Mouse (Mus musculus): ENCODE data around the gene Itsn2. TPM values are rescaled to one million over a fixed set of nuclear protein-coding genes. Genes with fewer than 3 reads are reported as not detected.

Itsn2 gene
- polyA plus RNA-seq, 1 experiment from 2014 or later, result 26.1 TPM

DNA sequence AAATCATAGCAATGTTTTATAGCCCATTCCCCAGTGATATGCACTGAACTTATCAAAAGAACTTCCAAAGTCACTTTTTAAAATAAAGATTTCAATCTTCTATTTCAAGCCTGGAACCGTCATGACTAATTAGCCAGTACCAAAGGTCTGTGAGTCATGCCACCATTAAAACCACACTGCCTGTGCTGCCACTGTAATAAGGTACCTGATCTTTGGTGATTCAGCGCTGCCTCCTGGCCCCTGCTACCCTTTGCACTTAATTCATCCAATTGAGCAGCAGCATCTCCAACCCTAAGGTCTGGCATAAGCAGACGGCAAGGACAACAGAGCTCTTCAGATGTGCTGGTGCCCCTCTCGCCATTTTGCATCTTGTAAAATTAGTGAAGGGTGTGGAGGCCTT is 18.4 kb upstream of the Itsn2 start:
- TF ChIP-seq CTCF (IDR thresholded peaks at IDR 0.05; ENCODE audit: low read depth), result no peak
- Histone ChIP-seq H3K27ac (ENCODE audit: low read depth, low read length) (no peak overlapping the region), H3K9ac (ENCODE audit: low read depth, low read length) (no peak overlapping the region), H3K4me3 (ENCODE audit: low read depth, low read length) (no peak overlapping the region), H3K9me3 (ENCODE audit: control insufficient read depth) (no peaks in the 10 kb centered on the region), H3K4me1 (replicated peaks; ENCODE audit: control insufficient read depth, insufficient read depth, low read length) (no peaks in the 10 kb centered on the region), H3K27me3 (replicated peaks; ENCODE audit: control insufficient read depth, insufficient read depth, low read length) (no peaks in the 10 kb centered on the region), H3K4me2 (replicated peaks; ENCODE audit: low read depth) (no peak overlapping the region), H3K36me3 (ENCODE audit: control insufficient read depth, insufficient read depth) (no peaks in the 10 kb centered on the region)
- ATAC-seq, result 0 out of 2 replicates have a peak, but pooled peaks have one; percentile 41
- 62% methylated on average over 4 of the region's 4 CpGs for WGBS

DNA sequence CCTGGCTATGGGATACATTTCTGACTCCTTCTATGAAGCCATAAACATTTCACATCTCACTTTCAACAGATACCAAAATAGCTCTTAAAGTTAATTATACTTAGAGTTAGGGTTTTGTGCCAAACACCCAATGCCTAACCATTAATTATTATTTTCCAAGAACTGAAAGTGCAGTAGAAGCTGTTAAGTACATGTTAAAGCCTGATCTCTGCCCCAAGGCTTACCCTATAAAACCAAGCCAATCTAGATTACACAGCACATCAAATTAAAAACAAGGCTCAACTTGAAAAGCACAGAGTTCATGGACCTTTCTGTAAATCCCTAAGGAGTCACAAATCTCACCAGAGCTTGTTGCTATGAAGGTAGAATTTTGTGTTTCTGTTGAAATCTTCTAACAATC is 10.1 kb upstream of the Itsn2 start:
- H3K27me3 ChIP-seq (replicated peaks; ENCODE audit: control insufficient read depth, insufficient read depth, low read length), result no peaks in the 10 kb centered on the region
- no peaks in the 10 kb centered on the region for H3K9me3 ChIP-seq (ENCODE audit: control insufficient read depth)
- no peak overlapping the region for H3K4me2 ChIP-seq (replicated peaks; ENCODE audit: low read depth)
- no peak for TF ChIP-seq CTCF (IDR thresholded peaks at IDR 0.05; ENCODE audit: low read depth)
- H3K4me3 ChIP-seq (ENCODE audit: low read depth, low read length), result no peak overlapping the region
- no peak overlapping the region for H3K27ac ChIP-seq (ENCODE audit: low read depth, low read length)
- no peaks in the 10 kb centered on the region for H3K36me3 ChIP-seq (ENCODE audit: control insufficient read depth, insufficient read depth)
- no peak overlapping the region for H3K9ac ChIP-seq (ENCODE audit: low read depth, low read length)
- no peak for ATAC-seq
- H3K4me1 ChIP-seq (replicated peaks; ENCODE audit: control insufficient read depth, insufficient read depth, low read length), result no peaks in the 10 kb centered on the region

GRCm38 (mm10) chr12:4587846-4588245 is 4.6 kb upstream of the Itsn2 start:
- Histone ChIP-seq H3K27ac (ENCODE audit: low read depth, low read length) (no peak overlapping the region), H3K9me3 (ENCODE audit: control insufficient read depth) (no peaks in the 10 kb centered on the region), H3K4me1 (replicated peaks; ENCODE audit: control insufficient read depth, insufficient read depth, low read length) (no peaks in the 10 kb centered on the region), H3K36me3 (ENCODE audit: control insufficient read depth, insufficient read depth) (no peaks in the 10 kb centered on the region), H3K27me3 (replicated peaks; ENCODE audit: control insufficient read depth, insufficient read depth, low read length) (no peaks in the 10 kb centered on the region), H3K9ac (ENCODE audit: low read depth, low read length) (no peak overlapping the region), H3K4me2 (replicated peaks; ENCODE audit: low read depth) (no peak overlapping the region), H3K4me3 (ENCODE audit: low read depth, low read length) (no peak overlapping the region)
- no peak for ATAC-seq
- WGBS, result 79% methylated on average over 2 of the region's 2 CpGs
- no peak for TF ChIP-seq CTCF (IDR thresholded peaks at IDR 0.05; ENCODE audit: low read depth)

GRCm38 (mm10) chr12:4588603-4589002 is 3.8 kb upstream of the Itsn2 start:
- peak; percentile 29 for ATAC-seq
- Histone ChIP-seq H3K9ac (ENCODE audit: low read depth, low read length) (no peak overlapping the region), H3K27ac (ENCODE audit: low read depth, low read length) (no peak overlapping the region), H3K36me3 (ENCODE audit: control insufficient read depth, insufficient read depth) (no peaks in the 10 kb centered on the region), H3K4me2 (replicated peaks; ENCODE audit: low read depth) (no peak overlapping the region), H3K4me1 (replicated peaks; ENCODE audit: control insufficient read depth, insufficient read depth, low read length) (no peaks in the 10 kb centered on the region), H3K4me3 (ENCODE audit: low read depth, low read length) (no peak overlapping the region), H3K9me3 (ENCODE audit: control insufficient read depth) (no peaks in the 10 kb centered on the region), H3K27me3 (replicated peaks; ENCODE audit: control insufficient read depth, insufficient read depth, low read length) (no peaks in the 10 kb centered on the region)
- WGBS, result 49% methylated on average over 3 of the region's 3 CpGs
- no peak for TF ChIP-seq CTCF (IDR thresholded peaks at IDR 0.05; ENCODE audit: low read depth)

DNA sequence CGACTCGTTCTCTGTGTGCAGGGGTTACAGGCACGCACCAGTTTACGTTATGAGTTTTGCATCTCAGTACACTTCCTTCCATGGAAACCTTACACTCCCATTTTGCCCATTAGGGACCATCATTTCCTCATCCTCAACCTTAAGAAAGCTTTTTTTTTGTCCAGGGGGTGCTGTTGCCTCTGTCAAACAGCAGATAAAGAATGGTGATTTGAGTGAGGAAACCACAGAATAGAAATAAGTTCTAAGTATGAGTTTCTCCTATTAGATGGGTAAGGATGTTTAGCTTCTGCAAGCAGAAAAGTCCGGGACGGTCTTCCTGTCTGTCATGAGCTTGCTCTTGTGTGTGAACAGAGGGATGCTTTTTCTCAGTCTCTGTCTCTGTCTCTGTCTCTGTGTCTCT is 413 bp upstream of the Itsn2 start:
- H3K36me3 ChIP-seq (ENCODE audit: control insufficient read depth, insufficient read depth), result no peaks in the 10 kb centered on the region
- no peaks in the 10 kb centered on the region for H3K4me1 ChIP-seq (replicated peaks; ENCODE audit: control insufficient read depth, insufficient read depth, low read length)
- peak overlapping the region; percentile 97 for H3K4me3 ChIP-seq (ENCODE audit: low read depth, low read length)
- no peaks in the 10 kb centered on the region for H3K9me3 ChIP-seq (ENCODE audit: control insufficient read depth)
- 51% methylated on average over 6 of the region's 6 CpGs for WGBS
- ATAC-seq, result no peak
- no peak overlapping the region for H3K27ac ChIP-seq (ENCODE audit: low read depth, low read length)
- H3K4me2 ChIP-seq (replicated peaks; ENCODE audit: low read depth), result peak overlapping the region; percentile 91
- no peak overlapping the region for H3K9ac ChIP-seq (ENCODE audit: low read depth, low read length)
- no peaks in the 10 kb centered on the region for H3K27me3 ChIP-seq (replicated peaks; ENCODE audit: control insufficient read depth, insufficient read depth, low read length)
- TF ChIP-seq CTCF (IDR thresholded peaks at IDR 0.05; ENCODE audit: low read depth), result 0 out of 2 replicates have a peak, but pooled peaks have one; percentile 23

- Histone ChIP-seq H3K4me1 (replicated peaks; ENCODE audit: control insufficient read depth, insufficient read depth, low read length) (no peaks in the 10 kb centered on the region), H3K9me3 (ENCODE audit: control insufficient read depth) (no peaks in the 10 kb centered on the region), H3K4me3 (ENCODE audit: low read depth, low read length) (peak overlapping the region; percentile 97), H3K27ac (ENCODE audit: low read depth, low read length) (peak overlapping the region; percentile 98), H3K4me2 (replicated peaks; ENCODE audit: low read depth) (peak overlapping the region; percentile 91), H3K36me3 (ENCODE audit: control insufficient read depth, insufficient read depth) (no peaks in the 10 kb centered on the region), H3K27me3 (replicated peaks; ENCODE audit: control insufficient read depth, insufficient read depth, low read length) (no peaks in the 10 kb centered on the region), H3K9ac (ENCODE audit: low read depth, low read length) (peak overlapping the region; percentile 100)
- ATAC-seq, result peak; percentile 89
- TF ChIP-seq CTCF (IDR thresholded peaks at IDR 0.05; ENCODE audit: low read depth), result no peak
- WGBS, result under 1% methylated on average over 79 of the region's 80 CpGs
These were observed 910 bp downstream of the Itsn2 start for GRCm38 (mm10) chr12:4593166-4593929.

Data from intestine, postnatal 0 days (tissue).